Mouse (Mus musculus) midbrain, embryonic 10.5 days (tissue): ENCODE results near the gene Edc4. TPM values are rescaled to one million over a fixed set of nuclear protein-coding genes. Genes with fewer than 3 reads are reported as not detected.
A peak's percentile ranks its signal among the peaks of the same experiment; 100 is the strongest.

ENCODE experiments used
- DNase-seq: peaks from one replicate; pipeline ENCODE4 v3.0.0-alpha.2; 2017; ENCODE audit warnings: low spot score
- H3K27ac ChIP-seq: fragments of 300-500 bp; sonication (generic); replicated peaks from 2 replicates; pipeline ENCODE4 v1.5.1; 2016; ENCODE audit warnings: mild to moderate bottlenecking
- H3K27me3 ChIP-seq: fragments of 300-500 bp; sonication (generic); 2 replicates; pipeline ENCODE4 v1.6.1; 2016; ENCODE audit warnings: low read depth, mild to moderate bottlenecking; ENCODE audit not compliant: poor library complexity, severe bottlenecking
- H3K36me3 ChIP-seq: fragments of 300-500 bp; sonication (generic); 2 replicates; pipeline ENCODE4 v1.6.1; 2016; ENCODE audit warnings: mild to moderate bottlenecking, moderate library complexity
- H3K4me1 ChIP-seq: fragments of 300-500 bp; sonication (generic); 2 replicates; pipeline ENCODE4 v1.6.1; 2016
- H3K4me3 ChIP-seq: fragments of 300-500 bp; sonication (generic); 2 replicates; pipeline ENCODE4 v1.5.1; 2016; ENCODE audit warnings: mild to moderate bottlenecking, moderate library complexity
- H3K9me3 ChIP-seq: fragments of 300-500 bp; sonication (generic); replicated peaks from 2 replicates; pipeline ENCODE4 v1.6.1; 2016; ENCODE audit warnings: mild to moderate bottlenecking
- WGBS: fragments of 180-500 bp; shearing (Covaris S2); methylation state at CpG from one replicate; pipeline ENCODE4 v1.1.7; 2016; 5-methylcytosine and 5-hydroxymethylcytosine counted together
- polyA plus RNA-seq: library from polyadenylated mRNA; unstranded; fragments of >200 nt; fragmentation: Nextera tagmentation; extraction: Ambion mirVana; gene quantifications from 2 replicates; pipeline ENCODE4 v1.2.1, GENCODE M21; 2016

Gene Edc4
- polyA plus RNA-seq, 1 experiment from 2014 or later: 74.0 TPM

GRCm38 (mm10) chr8:105893339-105893738 is 12.7 kb downstream of the Edc4 start, which contains the start of gene Nrn1l:
Nrn1l (plus strand) TSS chr8:105893567.
- peaks cover 15% of the 10 kb centered on the region for H3K4me1 ChIP-seq
- H3K27ac ChIP-seq: peak within 1 kb of the TSS; percentile 46; the same call in 1 of the 2 replicates
- peak within 1 kb of the TSS; percentile 35 for H3K4me3 ChIP-seq
- WGBS: 5% methylated on average over 11 of the region's 11 CpGs
- no peaks in the 10 kb centered on the region for H3K27me3 ChIP-seq
- H3K36me3 ChIP-seq: peaks cover 70% of the 10 kb centered on the region
- DNase-seq: peak; percentile 79
- H3K9me3 ChIP-seq: no peaks in the 10 kb centered on the region

DNA sequence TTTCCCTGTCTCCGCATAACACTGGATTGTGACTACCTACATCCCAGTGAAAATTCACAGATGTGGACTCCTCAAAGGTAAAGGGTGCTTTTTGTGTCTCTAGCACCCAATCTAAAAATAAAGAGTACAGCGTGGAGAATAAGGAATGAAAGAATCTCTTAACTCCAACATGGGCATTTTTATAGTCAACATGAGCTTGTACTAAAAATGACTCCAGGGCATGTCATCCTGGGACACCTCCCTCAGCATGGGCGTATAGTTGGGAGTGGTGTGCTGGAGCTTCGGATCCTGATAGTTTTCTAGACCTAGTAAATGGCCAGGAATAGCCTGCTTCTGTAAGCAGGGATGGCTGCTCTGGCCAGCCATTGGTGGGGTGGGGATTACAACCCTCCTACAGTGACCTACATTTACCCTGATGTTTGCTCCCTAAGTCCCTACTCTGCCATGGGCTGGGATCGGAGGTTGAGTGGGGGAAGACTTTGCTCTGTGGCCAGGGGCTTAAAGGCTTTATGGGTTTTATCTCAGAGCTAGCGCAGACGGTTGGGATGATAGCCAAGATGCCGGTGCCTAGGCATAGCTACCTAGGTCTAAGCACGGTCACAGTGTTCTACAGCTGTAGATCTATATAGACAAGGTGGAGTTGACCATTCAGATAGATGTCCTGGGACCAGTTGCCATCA is 17.3 kb downstream of the Edc4 start:
- no peak overlapping the region for H3K27ac ChIP-seq
- DNase-seq: no peak
- H3K4me1 ChIP-seq: peaks cover 22% of the 10 kb centered on the region
- no peak overlapping the region for H3K4me3 ChIP-seq
- WGBS: 83% methylated on average over 9 of the region's 9 CpGs
- no peaks in the 10 kb centered on the region for H3K9me3 ChIP-seq
- H3K27me3 ChIP-seq: no peaks in the 10 kb centered on the region
- H3K36me3 ChIP-seq: peaks cover 24% of the 10 kb centered on the region

- Histone ChIP-seq H3K9me3 (no peaks in the 10 kb centered on the region), H3K27ac (peak within 1 kb of the TSS; percentile 97), H3K27me3 (no peaks in the 10 kb centered on the region), H3K4me3 (peak within 1 kb of the TSS; percentile 89), H3K4me1 (peaks cover 11% of the 10 kb centered on the region), H3K36me3 (peaks cover under 1% of the 10 kb centered on the region; the same call in 1 of the 2 replicates)
- DNase-seq: peak; percentile 95
- under 1% methylated on average over 68 of the region's 68 CpGs for WGBS
These were observed 19.7 kb downstream of the Edc4 start, which contains the start of gene Pskh1 for GRCm38 (mm10) chr8:105900180-105900940. Pskh1 (plus strand) TSS chr8:105900441.

GRCm38 (mm10) chr8:105900941-105901616 is 20.4 kb downstream of the Edc4 start:
- Histone ChIP-seq H3K4me1 (peaks cover 11% of the 10 kb centered on the region), H3K27me3 (no peaks in the 10 kb centered on the region), H3K9me3 (no peaks in the 10 kb centered on the region), H3K27ac (peak overlapping the region; percentile 97), H3K36me3 (no peaks in the 10 kb centered on the region), H3K4me3 (peak overlapping the region; percentile 89)
- DNase-seq: no peak
- 44% methylated on average over 16 of the region's 16 CpGs for WGBS

- no peaks in the 10 kb centered on the region for H3K4me1 ChIP-seq
- no peaks in the 10 kb centered on the region for H3K9me3 ChIP-seq
- peaks cover 42% of the 10 kb centered on the region for H3K36me3 ChIP-seq
- H3K4me3 ChIP-seq: no peak overlapping the region
- H3K27me3 ChIP-seq: no peaks in the 10 kb centered on the region
- 90% methylated on average over 3 of the region's 3 CpGs for WGBS
- H3K27ac ChIP-seq: no peak overlapping the region
- no peak for DNase-seq
These were observed 38.7 kb downstream of the Edc4 start for GRCm38 (mm10) chr8:105919390-105919789.

DNA sequence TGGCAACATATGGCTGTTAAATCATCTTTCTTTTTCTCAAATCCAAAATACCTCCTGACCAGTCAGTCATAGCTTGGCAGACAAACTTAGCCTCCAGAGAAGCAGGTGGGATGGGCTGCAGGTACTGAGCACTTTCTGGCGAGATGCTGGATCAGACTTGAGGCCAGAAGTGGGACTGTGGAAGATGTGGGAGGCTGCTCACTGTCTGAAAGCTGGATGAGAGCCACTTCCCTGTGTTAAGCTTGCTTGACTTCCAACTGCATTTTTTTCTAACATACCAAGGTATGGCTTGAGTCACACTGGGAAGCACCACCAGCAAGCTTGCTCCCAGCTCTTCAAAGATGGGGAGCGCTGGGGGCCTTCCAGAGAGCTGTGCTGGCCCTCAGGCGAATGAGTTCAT is 44.4 kb downstream of the Edc4 start:
- 0 out of 2 replicates have a peak, but pooled peaks cover 4% of the 10 kb centered on the region for H3K4me1 ChIP-seq
- H3K27ac ChIP-seq: no peak overlapping the region
- H3K36me3 ChIP-seq: peaks cover 24% of the 10 kb centered on the region
- H3K9me3 ChIP-seq: no peaks in the 10 kb centered on the region
- DNase-seq: no peak
- no peaks in the 10 kb centered on the region for H3K27me3 ChIP-seq
- 73% methylated on average over 3 of the region's 3 CpGs for WGBS
- H3K4me3 ChIP-seq: no peak overlapping the region

DNA sequence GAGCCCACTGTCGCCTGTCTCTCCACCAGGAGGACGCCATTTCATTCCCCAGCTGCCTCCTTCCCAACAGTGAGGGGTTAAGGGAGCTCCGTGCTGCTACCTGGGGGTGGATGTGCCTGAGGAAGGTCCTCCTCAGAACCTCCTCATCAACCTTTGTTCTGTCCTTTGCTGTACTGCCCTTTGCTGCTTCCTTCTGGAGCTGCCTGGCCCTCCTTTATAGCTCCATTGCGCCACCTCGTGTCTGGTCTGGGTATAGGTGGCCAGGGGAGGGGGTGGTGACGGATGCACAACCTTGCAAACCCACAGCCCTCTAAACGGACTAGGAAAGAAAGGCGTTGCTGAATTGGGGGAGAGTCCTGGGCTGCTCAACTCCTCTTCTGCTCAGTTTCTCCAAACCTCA is 49.9 kb downstream of the Edc4 start:
- WGBS: 16% methylated on average over 8 of the region's 8 CpGs
- Histone ChIP-seq H3K4me3 (no peak overlapping the region), H3K4me1 (peaks cover 7% of the 10 kb centered on the region), H3K36me3 (peaks cover 31% of the 10 kb centered on the region), H3K27ac (peak overlapping the region; percentile 75), H3K9me3 (no peaks in the 10 kb centered on the region), H3K27me3 (no peaks in the 10 kb centered on the region)
- peak; percentile 82 for DNase-seq

- WGBS: 91% methylated on average over 3 of the region's 3 CpGs
- Histone ChIP-seq H3K4me1 (peaks cover 10% of the 10 kb centered on the region), H3K36me3 (peaks cover 31% of the 10 kb centered on the region), H3K27me3 (no peaks in the 10 kb centered on the region), H3K4me3 (no peak overlapping the region), H3K9me3 (no peaks in the 10 kb centered on the region), H3K27ac (no peak overlapping the region)
- no peak for DNase-seq
These were observed 50.6 kb downstream of the Edc4 start for GRCm38 (mm10) chr8:105931271-105931670.

DNA sequence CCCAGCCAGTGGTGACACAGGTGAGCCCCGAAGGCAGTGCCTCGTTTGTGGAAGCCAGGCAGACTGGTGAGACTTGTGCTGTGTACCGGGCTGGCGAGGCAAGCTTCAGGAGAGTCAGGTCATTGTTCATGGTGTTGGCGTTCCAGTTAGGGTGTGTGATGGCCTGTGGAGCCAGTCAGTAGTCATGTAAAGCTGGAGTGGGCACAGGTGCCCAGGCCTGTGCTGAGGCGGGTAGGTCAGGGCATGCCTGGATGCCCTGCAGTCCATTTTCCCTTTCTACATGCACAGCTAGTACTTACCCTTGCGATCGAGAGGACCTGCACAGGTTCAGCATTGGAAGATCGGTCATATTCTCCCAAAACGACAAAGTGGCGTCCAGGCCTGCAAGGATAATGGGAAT is 51.8 kb downstream of the Edc4 start:
- H3K27ac ChIP-seq: no peak overlapping the region
- DNase-seq: no peak
- no peaks in the 10 kb centered on the region for H3K9me3 ChIP-seq
- 94% methylated on average over 11 of the region's 11 CpGs for WGBS
- H3K36me3 ChIP-seq: peaks cover 31% of the 10 kb centered on the region
- H3K4me3 ChIP-seq: no peak overlapping the region
- peaks cover 16% of the 10 kb centered on the region for H3K4me1 ChIP-seq
- no peaks in the 10 kb centered on the region for H3K27me3 ChIP-seq

DNA sequence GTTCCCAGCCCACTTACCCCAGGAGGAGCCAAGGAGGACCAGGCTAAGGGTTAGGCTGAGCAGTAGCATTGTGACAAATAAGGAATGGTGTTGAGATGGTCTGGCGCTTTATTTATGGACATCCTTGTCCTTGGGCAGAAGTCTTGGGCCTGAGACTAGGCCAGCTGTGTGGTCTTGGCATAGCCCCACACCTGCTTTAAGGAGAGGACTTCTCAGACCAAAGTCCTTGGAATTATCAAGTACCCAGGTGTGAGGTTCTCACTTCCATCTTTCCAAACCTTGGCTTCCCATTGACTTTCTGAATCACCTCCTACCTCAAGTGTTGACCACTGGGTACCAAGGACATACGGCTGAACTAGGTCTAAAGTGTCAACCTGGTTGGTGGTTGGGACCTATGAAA is 53.1 kb downstream of the Edc4 start, which contains the start of gene Ctrl:
Gene Ctrl (minus strand): TSS at position 101 of the 400 bp plus-strand sequence.
- no peak within 1 kb of the TSS for H3K4me3 ChIP-seq
- H3K27me3 ChIP-seq: no peaks in the 10 kb centered on the region
- H3K36me3 ChIP-seq: peaks cover 31% of the 10 kb centered on the region
- H3K4me1 ChIP-seq: peaks cover 25% of the 10 kb centered on the region
- no peak for DNase-seq
- no peaks in the 10 kb centered on the region for H3K9me3 ChIP-seq
- H3K27ac ChIP-seq: no peak within 1 kb of the TSS
- 96% methylated on average over 2 of the region's 2 CpGs for WGBS

DNA sequence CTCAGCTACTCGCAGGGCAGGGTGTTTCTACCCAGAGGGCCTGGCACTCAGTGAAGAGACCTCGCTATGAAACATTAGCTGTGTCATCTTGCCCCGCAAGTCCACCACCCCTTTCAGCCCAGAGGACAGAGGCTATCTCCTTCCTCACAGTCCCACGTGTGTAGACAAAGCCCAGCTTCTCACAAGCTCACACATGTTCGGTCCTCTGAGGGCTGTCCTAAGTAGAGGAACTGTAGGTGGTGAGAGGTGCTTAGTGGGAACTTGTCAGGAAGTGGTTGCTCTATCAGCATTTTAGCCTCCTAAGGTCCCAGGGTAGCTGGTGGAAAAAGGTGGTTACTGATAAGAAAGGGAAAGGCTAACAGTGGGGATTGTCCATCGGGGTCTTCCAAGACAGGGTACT is 54.4 kb downstream of the Edc4 start:
- 87% methylated on average over 6 of the region's 6 CpGs for WGBS
- peaks cover 25% of the 10 kb centered on the region for H3K4me1 ChIP-seq
- H3K36me3 ChIP-seq: peaks cover 21% of the 10 kb centered on the region

GRCm38 (mm10) chr8:105935863-105936603 is 55.4 kb downstream of the Edc4 start:
- H3K27ac ChIP-seq: peak overlapping the region; percentile 92
- DNase-seq: no peak
- H3K4me1 ChIP-seq: peaks cover 25% of the 10 kb centered on the region
- 36% methylated on average over 7 of the region's 7 CpGs for WGBS
- H3K4me3 ChIP-seq: peak overlapping the region; percentile 86
- H3K9me3 ChIP-seq: no peaks in the 10 kb centered on the region
- H3K27me3 ChIP-seq: no peaks in the 10 kb centered on the region
- peaks cover 13% of the 10 kb centered on the region for H3K36me3 ChIP-seq

More for the DNA sequence above, 54.4 kb downstream of the Edc4 start:
- Histone ChIP-seq H3K27ac (no peak overlapping the region), H3K4me3 (no peak overlapping the region), H3K9me3 (no peaks in the 10 kb centered on the region), H3K27me3 (no peaks in the 10 kb centered on the region)
- DNase-seq: no peak
